Mouse (Mus musculus) granulocyte monocyte progenitor cell, adult 5-6 weeks (primary cell): ENCODE data around the gene Cdh4. TPM values are rescaled to one million over a fixed set of nuclear protein-coding genes. Genes with fewer than 3 reads are reported as not detected.

Experiments used
- ATAC-seq: replicated peaks from 2 replicates; pipeline ENCODE4 v1.8.0; 2016; ENCODE audit warnings: mild to moderate bottlenecking, moderate TSS enrichment, inconsistent platforms; ENCODE audit not compliant: poor library complexity, severe bottlenecking
- total RNA-seq, 2 experiments: library from RNA; stranded (forward) in 1 of 2; stranded (reverse) in 1 of 2; fragments of 200-712, 200-1000 nt in 1 of 2; fragments of >200 nt in 1 of 2; fragmentation: Nextera tagmentation in 1 of 2; gene quantifications; 2 replicates each; pipeline ENCODE4 v1.2.3; 2014 to 2017

The Cdh4 gene
- total RNA-seq, 2 experiments from 2014 or later, result not detected

DNA sequence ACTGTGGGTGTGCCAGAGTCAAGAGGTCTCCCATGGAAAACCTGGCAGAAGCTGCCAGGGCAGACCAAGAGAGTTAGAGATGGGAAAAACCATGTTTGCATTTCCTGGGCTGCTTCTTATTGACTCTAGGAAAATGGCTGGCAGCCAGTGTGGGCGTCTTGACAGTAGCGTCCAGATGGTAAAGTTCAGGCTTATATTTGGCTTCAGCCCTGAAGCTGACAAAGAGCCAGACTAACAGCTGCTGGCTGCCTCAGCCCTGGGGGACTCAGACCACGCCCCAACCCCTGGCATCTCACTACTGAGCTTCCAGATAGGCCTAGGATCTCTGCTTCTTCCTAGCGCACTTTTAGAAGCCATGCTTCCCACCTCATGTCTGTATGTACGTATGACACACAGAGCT, 326.9 kb downstream of the Cdh4 start:
- ATAC-seq, result no peak

DNA sequence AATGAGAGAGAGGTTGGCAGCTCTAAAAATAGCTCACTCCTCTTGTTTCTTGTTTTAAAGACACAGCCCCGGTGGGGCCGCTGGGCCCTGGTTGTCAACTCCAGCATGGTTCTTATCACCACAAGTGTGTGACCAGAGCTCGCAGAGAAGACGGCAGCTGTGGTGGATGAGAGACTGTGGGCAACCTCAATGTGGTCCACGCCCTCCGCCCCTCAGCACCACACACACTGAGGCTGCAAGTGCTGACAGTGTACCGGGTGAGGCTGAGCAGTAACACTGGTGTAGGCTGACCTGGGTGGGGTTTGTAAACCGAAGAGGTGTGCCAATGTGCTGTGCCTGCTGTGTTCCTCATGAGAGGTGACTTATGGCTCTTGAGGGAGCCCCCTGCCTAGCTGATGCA, 327.7 kb downstream of the Cdh4 start:
- no peak for ATAC-seq

DNA sequence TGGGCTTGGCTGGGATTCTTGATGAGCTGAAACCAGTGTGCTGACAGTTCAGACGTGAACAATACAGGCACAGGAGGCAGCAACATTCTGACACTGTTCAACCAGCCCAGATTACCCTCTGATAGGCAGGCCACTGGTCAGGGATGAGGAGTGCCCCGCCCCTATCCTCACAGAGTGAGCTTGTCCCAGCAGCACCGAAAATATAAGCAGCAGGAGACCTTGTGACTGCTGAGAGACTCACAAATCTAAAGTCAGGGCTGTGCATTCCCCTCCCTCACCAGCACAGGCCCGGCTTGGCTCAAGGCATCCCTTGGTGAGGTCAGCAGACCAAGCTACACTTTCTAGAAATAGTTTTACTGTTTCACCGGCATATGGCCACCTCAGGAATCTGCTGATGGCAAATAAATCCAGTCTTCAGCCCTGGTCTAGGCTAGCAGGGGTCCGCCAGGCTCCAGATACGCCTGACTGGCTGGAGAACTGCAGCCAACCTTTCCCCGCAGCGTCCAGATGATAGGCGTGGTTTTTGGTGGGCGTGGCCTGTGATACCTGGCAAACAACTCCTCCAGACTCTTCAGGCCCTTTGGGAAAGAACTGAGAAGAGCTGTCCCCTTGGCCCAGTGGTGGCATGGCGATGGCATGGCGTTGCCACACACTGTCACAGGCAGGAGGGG, 332.3 kb downstream of the Cdh4 start:
- ATAC-seq, result no peak

DNA sequence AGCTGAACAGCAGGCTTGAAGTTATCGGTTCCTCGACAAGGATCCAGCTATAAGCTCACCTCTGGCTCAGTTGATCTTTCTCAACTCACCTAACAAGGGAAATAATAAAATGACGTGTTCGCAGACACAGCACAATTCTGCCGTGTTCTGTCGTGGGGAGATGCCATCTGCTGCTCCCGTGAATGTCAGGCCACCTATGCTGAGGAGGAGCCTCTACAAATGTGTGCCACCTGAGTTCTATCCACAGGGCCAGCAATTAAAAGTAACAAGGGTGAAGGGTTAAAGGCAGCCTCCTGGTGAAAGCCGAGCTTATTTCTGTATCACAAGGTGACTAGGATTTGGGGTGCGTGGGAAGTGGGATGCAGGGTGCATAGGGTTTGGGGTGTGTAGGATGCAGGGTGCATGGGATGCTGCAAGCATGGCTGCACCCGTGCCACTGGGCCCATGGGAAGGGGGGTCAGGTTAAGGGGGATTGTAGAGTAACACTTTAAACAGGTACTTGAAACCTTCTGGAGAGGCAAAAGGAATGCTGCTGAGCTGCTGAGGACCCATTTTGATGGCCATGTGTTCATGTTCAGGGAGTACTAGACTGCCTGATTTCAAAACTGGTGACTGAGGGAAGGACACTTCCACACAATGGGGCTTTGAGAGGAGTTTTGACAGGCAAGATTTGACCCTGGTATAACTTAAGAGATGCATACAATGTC, 333.9 kb downstream of the Cdh4 start:
- ATAC-seq, result no peak

DNA sequence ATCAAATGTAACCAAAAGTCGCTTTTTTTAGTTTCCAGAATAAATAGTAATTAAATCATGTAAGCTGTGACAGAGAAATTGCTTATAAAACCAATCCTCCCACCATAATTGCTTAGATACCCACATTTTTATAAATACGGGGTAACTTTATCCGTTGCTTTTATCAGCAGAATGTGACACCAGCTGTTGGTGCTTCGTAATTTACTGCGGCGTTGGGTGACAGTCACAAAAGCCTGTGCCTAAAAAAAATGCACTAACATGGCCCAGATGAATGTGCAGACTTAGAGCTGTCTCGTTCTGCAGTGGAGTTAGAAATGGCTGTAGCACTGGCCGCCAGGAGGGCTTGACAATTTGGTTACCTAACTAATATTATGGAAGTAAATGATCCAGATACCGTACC, 337.0 kb downstream of the Cdh4 start:
- ATAC-seq, result no peak

DNA sequence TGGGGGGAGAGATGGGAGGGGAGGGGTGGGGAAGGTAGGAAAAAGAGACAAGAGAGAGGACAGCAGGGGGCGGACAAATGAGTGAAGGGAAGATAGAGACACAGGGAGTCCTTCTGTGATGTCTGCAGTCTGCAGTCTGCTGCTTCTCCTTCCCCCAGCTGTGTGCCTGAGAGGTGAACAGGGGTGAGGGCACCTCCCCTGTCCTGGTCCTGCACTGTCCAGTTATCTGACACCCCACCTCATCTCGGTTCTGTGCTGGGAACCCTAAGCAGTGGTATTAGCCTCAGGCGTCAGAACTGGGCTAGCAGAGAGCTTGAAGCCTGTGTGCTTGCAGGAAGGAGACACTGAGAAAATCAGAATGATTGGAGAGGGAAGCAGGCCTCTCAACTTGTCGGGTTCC, 338.7 kb downstream of the Cdh4 start:
- ATAC-seq, result no peak

DNA sequence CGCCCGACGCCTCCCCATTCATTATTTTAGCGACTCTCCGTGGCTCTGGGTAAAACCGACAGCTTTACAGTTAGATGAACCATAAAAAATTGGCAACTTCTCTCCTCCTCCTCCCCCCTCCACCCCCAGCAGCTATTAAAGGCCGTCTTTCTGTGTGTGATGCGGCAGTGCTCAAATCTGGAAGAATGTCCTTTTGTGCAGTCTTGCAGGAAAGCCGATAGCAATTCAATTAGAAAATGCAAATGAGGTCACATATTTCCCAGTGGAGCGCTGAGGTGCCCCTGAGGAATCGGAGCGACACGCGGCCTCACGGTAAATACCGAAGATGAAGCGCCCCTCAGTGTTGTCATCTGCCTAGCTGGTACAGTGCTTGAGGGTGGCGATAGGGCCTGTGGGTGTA, 345.0 kb downstream of the Cdh4 start:
- no peak for ATAC-seq

DNA sequence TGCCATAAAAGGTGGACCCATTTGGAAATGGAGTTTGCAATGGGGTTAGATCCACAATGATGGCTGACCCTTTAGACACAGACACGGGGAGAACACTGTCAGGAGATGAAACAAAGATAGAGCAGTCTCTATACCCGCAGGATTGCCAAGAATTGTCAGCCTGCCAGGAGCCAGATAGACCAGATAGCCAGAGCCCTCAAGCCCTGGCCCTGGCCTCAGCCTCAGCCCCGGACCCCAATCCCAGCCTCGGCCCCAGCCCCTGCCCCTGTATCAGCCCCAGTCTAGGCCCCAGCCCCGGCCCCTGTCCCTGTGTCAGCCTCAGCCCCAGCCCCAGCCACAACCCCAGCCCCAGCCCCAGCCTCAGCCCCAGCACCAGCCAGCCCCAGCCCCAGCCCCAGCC, 345.6 kb downstream of the Cdh4 start:
- ATAC-seq, result no peak

DNA sequence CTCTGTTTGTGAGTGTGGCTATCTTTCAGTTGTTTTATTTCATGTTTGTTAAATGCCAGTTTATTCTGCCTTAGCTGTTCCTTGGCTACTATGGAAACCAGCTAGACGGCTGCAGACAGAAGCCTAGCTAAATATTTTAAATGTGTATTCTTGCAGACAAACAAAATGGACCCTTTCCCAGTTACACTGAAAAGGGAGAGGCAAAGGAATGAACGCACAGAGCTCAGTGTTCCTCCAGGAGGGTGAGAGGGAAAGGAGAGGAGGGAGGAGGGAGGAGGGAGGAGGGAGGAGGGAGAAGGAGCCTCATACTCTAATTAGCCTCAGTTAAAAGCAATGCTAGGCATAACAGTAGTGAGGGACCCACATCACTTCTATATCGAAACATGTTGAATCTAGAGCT, 348.5 kb downstream of the Cdh4 start:
- no peak for ATAC-seq

DNA sequence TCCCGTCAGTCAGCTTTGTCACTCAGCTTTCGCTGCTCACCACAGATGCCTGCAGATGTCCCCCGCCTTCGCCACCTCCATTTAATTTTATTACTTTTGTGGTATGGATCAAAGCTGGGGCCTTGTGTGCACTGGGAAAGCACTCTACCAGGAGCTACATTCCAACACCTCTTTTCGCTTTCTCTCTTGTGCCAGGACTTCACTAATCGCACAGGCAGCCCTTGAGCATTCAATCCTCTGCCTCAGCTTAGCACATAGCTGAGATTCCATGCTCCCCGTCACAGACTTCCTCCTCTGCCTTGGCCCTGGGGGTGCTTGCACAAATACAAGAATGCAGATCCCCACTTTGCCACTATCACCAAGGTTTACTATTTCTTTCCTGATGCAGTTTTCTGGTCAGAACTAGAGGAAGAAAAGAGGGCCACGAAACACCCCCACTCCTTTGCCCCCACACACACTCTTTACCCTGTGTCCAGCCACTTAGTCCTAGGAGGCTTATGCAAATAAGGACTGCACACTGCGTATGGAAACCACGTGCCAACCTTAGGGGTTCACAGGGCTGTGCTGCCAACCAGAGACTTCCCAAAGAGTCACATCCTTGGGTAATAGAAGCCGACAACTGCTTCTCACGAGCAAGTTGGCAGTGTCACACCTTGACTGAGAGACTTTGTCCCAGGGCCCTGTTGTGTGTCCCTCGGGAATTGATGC, 350.3 kb downstream of the Cdh4 start:
- ATAC-seq, result no peak

DNA sequence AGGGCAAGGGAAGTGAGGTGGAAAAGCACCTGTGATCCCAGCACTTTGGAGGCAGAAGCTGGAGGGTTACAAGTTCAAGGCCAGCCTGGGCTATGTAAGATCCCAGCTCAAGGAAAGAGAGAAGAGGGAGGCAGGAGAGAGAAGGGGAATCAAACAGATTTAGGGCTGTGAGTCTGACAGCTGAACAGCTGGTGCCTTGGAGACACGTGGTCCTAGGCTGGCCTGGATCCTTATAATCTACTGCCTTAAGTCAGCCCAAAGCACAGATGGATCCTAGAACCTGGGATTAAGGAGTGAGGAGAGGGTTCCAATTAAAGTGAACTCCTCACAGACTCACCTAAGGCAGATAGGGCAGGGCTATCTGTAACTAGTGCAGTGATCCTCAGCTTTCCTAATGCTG, 352.1 kb downstream of the Cdh4 start:
- ATAC-seq, result no peak

DNA sequence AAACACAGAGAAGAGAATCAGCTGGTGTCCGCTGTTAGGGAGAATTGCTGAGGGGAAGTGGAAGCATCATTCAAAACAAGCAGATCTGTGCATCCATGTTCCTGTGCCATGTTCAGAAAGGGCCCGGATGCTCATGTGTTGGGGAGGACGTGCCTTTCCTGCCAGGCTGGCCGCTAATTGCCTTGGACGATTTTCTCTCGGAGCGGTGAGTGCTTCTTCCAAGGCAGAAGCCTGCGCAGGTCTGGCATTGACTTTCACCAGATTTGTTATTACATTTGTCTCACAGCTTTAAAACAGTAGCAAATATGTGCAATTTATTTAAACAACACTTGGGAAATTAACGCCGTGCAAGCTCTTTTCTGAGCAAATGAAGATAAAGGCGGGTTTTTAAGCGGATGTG, 353.2 kb downstream of the Cdh4 start:
- no peak for ATAC-seq

DNA sequence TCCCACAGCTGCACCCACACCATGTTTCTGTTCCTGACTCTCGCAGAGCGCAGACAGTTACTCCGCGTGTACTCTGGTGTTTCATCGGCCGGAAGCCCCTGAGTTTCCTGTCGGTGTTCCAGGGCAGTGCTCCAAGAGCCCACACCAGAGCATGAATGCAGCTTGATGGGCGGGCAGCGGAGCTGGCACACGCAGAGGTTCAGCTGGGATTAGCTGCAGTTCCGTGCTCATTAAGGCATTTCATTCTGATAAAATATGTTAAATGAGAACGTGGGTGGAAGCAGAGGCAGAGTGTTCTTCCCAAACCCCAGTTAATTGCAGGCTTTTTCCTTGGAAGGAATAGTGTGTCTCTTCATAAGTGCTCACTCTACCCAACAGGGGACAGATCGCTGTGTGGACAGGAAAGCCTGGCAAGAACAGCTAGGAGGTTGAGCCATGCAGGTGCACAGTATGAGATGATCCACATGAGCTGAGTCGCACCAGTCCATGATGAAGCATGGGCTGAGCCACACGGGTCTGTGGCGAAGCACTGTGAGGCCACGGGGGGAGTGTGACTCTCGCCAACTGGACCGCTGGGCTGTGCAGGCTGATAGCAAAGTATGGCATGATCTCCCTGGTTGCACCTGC, 357.8 kb downstream of the Cdh4 start:
- no peak for ATAC-seq

DNA sequence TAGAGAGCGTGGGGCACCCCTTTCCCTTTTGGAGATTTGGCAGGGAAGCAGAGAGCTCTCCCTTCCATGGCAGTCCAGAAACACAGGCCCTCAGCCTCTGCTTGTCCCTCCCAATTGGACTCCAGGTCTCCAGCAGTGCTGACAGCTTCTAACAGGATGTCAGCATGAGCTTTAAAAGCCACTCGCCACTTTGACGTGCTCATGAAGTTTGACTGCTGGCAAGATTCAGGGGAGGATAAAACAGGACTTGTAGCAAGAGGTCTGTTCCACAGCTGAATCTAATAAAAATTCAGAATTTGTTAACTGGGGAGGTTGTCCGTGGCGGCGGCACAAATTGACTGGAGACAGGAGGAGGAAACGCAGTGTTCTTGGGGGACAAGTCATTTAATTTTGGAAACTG, 358.8 kb downstream of the Cdh4 start:
- ATAC-seq, result no peak

DNA sequence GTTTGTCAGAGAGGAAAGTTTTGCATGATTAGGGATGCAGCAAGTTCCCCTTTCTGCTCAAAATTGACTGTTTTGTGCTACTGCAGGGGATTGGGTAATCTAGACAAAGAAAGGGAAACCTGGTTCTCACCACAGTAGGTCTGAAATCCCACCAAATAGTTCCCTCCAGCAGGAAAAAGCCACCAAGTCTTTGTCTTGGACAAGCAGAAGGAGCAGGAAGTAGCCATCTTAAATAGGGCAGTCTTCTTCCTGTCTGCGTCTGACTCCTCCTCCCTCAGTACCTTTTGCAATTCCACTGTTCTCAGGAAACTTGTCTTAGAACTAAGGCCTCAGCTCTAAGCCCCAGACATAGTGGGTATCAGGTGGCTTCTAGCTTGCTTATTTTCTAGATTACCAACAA, 360.2 kb downstream of the Cdh4 start:
- peak; percentile 73 for ATAC-seq

DNA sequence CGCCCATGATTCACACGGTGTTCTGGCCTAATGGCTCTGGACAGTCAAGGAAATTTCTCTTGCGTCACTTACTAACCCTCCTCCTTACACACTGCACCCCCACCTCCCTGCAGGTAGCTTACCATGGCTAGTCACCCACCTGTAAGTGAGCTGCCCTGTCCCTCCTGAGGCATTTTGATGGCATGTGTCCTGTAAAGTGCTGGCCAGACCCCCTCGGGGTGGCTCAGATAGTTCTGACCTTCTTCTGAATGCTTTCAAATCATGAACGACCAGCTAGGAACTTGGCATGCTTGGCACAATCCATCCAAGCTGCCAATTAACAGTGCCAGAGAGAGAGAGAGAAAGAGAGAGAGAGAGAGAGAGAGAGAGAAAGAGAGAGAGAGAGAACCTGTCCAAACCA, 368.9 kb downstream of the Cdh4 start:
- ATAC-seq, result no peak

DNA sequence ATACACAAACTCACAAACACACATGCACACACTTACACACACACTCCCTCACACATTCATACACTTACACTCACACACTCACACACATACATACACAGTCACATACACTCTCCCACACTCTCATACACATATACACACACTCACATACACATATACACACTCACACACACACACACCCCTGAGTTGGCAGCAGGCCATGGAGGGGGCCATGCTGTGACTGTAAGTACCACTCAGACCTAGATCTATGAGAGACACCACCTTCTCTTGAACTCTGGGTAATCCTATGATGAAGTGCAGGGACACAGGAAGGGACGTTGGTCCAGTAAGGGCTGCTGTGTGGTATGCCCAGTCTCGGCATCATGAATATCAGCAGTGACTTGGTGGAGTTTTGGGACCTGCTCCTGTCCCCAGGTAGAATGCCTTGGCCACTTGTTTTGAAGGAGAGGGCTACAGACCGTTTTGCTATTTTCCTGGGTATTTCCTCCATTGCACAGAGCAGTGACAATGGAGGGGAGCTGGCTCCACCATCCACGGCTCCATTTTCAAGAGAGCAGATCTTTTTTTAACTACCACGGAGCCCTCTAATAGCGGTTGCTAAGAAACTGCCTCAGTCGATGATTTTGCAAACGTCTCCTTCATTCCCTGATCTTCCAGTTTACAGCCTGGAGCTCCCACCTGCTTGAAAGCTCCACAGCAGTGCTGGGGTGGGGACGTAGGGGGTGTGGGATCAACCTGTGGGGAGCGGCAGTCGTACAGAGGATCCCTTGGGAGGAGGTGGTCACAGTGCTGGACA, 371.0 kb downstream of the Cdh4 start:
- ATAC-seq, result no peak

DNA sequence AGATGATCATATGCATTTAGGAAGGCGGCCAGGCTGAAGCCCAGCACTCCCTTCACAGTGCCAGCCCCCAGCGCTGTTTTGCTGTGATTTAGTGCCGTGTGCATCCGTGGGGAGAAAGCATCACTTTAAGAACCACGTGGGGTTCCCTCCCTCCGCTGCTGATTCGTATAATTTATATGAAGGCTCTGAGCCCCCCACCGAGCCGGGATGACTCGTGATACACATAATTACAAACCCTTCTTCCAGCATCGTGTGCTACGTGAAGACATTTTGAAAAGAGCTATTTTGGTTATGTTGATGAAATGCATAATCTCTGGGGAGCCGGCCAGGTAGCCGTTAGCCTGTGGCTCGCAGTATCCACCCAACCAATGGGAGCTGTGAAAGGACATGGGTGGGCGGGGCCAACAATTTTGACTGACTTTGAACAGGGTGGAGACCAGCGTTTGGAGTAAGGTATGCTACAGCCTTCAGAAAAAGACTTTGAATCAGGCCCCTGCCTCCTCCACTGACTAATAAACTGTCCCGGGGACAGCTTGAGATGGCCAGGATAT, 382.6 kb downstream of the Cdh4 start:
- ATAC-seq, result no peak

DNA sequence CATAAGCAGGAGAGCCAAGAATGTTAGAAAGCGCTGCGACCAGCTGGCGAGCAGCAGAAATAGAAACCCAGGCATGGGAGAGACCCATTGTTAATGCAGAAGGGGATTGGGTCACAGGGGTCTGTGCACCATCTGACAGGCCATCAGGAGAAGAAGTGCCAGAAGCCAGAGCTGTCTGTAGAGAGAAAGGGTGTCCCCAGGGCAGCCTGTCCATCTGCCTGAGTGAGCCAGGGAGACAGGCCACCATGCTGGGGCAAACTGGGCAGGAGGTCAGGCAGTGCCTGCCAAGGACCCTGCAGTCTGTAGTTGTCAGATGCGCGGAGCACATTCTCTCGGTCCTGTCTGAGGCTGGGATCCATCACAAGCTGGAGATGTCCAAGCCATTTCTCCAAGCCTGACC, 386.7 kb downstream of the Cdh4 start:
- no peak for ATAC-seq

DNA sequence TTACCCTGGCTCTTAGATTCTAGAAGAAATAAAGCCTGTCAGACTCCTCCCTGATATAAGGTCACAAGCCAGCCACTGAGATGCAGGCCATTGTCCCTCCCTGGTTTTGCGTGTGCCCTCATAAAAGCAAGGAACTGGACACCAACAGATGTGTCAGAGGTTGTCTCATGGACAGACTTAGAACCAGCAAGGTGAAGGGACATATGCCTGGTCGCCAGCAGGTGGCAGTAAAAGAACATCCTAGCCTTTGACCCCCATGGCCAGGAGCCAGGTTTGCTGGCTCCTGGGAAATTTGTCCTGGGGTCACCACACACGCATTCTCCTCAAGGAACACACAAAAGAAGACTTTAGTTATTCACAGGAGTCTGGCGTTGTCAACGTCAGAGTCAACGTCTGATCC, 387.7 kb downstream of the Cdh4 start:
- ATAC-seq, result peak; percentile 67
